Mouse (Mus musculus): ENCODE results near the gene Trp53. TPM values are rescaled to one million over a fixed set of nuclear protein-coding genes. Genes with fewer than 3 reads are reported as not detected.
A peak's percentile ranks its signal among the peaks of the same experiment; 100 is the strongest.
"Not testable (repeated sequence)": the region's sequence is repeated elsewhere in the genome, so short reads cannot be mapped to it uniquely, and the experiment has no call there.

The Trp53 gene
- total and polyA plus RNA-seq, 3 experiments, result 59.6 to 85.0 (median 67.5) TPM

GRCm38 (mm10) chr11:69594853-69595252, 14.7 kb downstream of the Trp53 start:
- no peak for DNase-seq

DNA sequence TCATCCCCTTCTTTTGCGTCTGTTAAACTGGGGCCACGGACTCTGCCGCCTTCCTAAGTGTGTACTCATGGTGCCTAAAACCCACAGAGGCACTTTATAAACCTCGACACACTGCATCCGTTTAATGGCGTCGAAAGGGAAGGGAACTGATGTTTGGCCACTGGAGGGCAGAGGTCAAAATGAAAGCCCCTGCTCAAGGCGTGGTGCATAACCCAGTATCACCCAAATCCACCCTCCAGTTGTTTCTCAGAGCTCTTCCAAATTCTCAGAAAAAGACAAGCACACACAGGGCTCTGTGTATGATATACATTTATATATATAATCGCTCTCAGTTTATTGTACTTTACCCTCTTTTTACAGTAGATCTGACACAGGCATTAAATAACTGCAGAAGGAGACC, 19.3 kb downstream of the Trp53 start:
- DNase-seq, result no peak

GRCm38 (mm10) chr11:69600098-69600497, 19.9 kb downstream of the Trp53 start:
- DNase-seq, result peak; percentile 54

DNA sequence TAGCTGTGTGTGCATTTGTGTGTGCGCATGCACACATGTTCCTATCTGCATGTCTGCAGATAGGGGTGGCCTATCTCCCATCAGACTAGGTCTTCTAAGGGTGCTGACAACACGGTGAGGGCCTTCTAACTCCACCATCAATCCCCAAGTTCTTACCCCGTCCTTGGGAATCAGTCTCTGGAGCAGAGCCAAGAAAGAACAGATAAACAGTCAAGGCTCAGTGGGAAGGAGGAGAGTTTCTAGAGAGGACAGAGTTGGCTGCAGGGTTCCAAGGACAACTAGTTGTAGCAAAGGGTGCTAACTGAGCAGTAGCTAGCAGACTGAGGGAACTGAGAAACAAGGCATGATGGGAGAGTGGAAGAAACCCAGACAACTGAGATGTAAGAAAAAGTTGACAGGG, 21.6 kb downstream of the Trp53 start:
- peak; percentile 55 for DNase-seq

GRCm38 (mm10) chr11:69603516-69603915, 23.4 kb downstream of the Trp53 start:
- no peak for DNase-seq

- DNase-seq, result no peak
Observed at GRCm38 (mm10) chr11:69604347-69604746, 24.2 kb downstream of the Trp53 start.

GRCm38 (mm10) chr11:69604795-69605664, 24.9 kb downstream of the Trp53 start:
- peak; percentile 47 for DNase-seq

DNA sequence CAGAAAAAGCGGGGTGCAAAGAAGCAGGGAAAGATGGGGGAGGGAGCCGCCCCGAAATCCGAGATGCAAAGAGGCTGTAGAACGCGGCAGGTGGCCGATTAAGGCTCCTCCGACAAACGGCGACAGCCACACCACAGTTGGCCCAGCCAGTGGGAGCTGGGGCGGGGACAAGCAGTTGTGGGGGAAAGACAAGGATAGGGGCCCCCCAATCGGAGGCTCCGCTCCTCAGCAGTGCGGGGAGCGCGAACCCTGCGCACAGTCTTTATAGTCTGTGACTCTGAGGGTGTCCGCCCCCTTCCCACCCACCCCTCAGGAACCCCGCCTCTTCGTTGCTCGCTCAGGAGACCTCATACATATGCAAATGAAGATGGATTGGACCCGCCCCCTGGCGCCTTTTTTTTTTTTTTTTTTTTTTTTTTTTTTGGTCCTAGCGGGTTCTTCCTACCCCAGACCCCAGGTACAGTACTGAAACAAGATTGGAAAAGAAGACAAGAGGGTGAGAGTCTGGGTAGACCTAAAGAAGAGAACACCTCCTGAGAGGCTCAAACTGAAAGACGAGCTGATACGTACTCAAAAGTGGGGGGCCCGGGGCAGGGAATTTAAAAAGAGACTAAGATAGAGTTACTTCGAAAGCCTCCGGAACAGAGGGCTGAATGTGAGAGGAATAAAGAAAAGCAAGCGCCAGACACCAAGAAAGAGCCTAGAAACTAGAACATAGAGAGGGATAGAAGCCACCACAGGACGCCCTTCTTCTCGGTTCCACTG, 25.7 kb downstream of the Trp53 start, which contains the start of gene Atp1b2:
TSS of gene Atp1b2 (minus strand) at position 217 of the 765 bp plus-strand sequence.
- DNase-seq, result peak; percentile 80

- no peak for DNase-seq
Observed at GRCm38 (mm10) chr11:69606491-69606795, 26.3 kb downstream of the Trp53 start.

- no peak for DNase-seq
Observed at GRCm38 (mm10) chr11:69606832-69607231, 26.7 kb downstream of the Trp53 start.

DNA sequence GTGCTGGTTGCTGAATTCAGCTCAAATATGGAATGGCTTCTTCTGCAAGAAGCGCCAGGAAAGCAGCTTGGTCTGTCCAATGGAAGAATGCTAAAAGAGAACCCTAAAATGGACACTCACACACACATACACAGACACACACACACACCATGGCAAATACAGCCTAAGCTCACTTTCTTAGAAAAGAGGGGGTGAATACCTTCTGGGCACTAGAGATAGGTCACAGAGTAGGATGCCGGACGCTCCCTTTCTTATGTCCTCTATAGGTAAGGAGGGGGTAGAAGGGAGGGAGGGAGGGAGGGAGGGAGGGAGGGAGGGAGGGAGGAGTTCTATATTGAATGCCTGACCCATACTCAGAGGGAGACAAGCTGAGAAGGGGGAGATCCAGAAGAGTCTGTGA, 28.4 kb downstream of the Trp53 start:
- DNase-seq, result no peak

GRCm38 (mm10) chr11:69609416-69609815, 29.3 kb downstream of the Trp53 start:
- DNase-seq, result no peak

GRCm38 (mm10) chr11:69610899-69611298, 30.7 kb downstream of the Trp53 start:
- no peak for DNase-seq

- DNase-seq, result peak; percentile 89
Observed at GRCm38 (mm10) chr11:69613553-69614256, 33.5 kb downstream of the Trp53 start.

GRCm38 (mm10) chr11:69614257-69614588, 34.1 kb downstream of the Trp53 start:
- not testable (repeated sequence) for DNase-seq

DNA sequence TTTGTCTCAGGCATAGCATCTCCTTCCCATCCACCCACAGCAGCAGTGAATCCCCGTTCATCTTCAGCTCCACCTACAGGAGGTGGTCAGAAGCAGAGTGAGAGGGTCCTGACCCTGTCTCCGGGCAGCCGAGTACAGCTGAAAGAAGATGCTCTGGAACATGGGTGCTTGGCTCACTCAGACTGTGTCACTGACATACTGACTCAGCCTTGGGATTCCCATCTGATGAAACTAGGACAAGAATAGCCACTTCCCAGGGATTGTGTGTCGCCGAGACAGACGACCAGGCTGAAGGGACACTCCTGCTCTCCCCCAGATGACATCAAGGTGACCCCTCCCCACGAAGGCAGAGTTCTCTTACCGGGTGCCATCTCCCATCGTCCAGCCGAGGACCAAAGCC, 36.6 kb downstream of the Trp53 start:
- DNase-seq, result no peak

DNA sequence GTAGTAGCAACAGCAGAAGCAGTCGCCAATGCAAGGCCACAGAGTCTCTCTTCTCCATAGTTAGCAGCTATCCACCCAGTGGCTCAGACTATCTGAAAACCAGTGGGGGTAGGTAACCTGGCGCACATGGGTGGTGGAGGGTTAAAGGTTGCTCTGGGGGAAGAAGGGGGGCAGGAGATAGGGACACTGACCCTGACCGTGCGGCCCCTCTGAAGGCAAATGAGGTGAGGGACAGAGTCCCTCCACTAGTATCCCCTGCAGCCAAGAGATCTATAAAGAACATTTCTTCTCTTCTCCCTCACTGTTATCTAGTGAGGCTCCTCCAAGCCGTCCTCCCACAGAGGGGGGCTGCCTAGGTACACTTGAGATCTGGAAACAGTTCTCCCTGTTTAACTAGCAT, 37.6 kb downstream of the Trp53 start, which contains the start of gene Shbg:
TSS of gene Shbg (minus strand) at position 101 of the 400 bp plus-strand sequence.
- DNase-seq, result no peak

GRCm38 (mm10) chr11:69620394-69621081, 40.4 kb downstream of the Trp53 start:
- DNase-seq, result no peak

- DNase-seq, result peak; percentile 79
Observed at GRCm38 (mm10) chr11:69621571-69622268, 41.6 kb downstream of the Trp53 start, which contains the start of gene Sat2. Gene Sat2 (plus strand): TSS chr11:69622024.

DNA sequence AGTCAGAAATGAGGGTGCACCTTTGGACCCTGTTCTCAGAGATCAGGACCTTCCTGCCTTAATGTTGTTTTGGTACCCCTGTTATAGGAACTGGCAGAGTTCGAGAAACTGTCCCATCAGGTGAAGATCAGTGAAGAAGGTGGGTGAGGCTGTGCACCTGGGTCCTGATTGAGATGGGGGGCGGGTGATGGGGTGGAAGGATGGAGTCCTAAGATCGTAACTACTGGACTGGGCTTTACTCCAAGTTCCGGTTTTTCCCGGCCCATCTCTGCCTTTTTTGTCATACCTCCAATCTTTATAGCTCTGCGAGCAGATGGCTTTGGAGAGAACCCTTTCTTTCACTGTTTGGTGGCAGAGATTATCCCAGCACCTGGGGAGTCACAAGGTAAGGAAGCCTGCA, 42.2 kb downstream of the Trp53 start:
- no peak for DNase-seq

GRCm38 (mm10) chr11:69623006-69623405, 42.8 kb downstream of the Trp53 start:
- no peak for DNase-seq
